Mouse (Mus musculus) brain, adult 2 months (tissue): ENCODE results near the gene Stxbp1.
A peak's percentile ranks its signal among the peaks of the same experiment; 100 is the strongest.

Source experiments
- DNase-seq: peaks from one replicate; pipeline ENCODE4 v3.0.0; 2011; ENCODE audit warnings: low read depth, low spot score

Stxbp1 gene

DNA sequence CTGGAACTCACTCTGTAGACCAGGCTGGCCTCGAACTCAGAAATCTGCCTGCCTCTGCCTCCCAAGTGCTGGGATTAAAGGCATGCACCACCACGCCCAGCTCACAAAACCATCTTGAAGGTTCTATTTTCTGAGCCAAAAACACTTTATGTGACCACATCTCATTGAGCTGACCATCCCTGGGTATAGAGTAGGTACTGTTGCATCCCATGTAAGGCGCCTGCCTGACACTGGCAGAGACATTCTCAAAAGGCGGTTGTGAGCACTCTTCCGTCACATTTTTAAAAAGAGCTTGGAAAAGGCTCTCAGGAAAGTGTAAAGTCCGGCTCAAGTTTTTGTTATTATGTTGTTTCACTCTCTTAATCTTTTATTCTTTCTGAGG lies 90.4 kb downstream of the Stxbp1 start:
- no peak for DNase-seq

- DNase-seq = no peak
These were observed 94.9 kb downstream of the Stxbp1 start for GRCm38 (mm10) chr2:32752181-32752580.

DNA sequence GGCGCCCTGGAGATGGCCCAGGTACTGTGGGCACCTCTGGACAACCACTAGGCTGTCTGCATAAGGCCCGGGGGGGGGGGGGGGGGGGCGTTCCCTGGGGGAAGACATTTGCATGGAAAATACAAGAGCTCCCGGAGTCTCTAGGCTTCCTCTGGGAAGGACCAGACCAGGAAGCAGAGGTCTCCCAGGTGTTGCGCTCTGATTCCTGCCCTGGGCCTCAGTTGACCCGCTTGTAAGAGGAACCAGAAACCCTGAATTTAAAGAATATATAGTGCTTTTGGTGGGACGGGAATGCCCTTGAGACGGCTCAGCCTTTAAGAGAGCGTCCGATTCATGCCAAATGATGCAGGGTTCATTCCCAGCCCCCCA lies 95.4 kb downstream of the Stxbp1 start:
- DNase-seq = no peak

DNA sequence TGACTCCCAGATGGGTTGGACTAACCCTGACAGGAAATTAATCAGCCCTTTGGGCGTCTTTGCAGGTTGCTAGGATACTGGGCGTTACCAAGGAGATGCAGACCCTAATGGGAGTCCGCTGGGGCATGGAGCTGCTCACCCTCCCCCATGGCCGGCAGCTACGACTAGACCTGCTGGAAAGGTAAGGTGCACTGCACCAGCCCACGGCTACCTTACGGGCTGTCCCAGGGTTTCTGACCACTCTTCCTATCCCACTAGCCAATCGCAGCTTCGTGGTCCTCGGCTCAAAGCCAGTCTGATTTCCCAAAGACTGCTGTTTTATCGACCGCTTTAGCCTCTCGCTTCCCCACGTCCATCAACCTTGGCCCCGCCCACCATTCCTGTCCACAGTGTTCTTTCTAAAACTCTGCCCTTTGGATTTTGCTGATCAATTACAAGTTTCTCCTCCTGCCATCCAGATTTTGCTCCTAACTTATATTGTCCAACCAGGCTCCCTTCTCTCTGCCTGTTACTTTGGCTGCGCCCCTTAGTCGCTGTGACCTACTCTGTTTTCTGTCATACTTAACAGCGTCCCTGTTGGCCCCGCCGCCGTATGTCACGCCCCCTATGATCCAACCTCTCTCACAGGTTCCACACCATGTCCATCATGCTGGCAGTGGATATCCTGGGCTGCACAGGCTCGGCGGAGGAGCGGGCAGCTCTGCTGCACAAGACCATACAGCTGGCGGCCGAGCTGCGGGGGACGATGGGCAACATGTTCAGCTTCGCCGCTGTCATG lies 96.0 kb downstream of the Stxbp1 start:
- no peak for DNase-seq

GRCm38 (mm10) chr2:32750199-32750598 lies 96.8 kb downstream of the Stxbp1 start:
- DNase-seq = no peak

DNA sequence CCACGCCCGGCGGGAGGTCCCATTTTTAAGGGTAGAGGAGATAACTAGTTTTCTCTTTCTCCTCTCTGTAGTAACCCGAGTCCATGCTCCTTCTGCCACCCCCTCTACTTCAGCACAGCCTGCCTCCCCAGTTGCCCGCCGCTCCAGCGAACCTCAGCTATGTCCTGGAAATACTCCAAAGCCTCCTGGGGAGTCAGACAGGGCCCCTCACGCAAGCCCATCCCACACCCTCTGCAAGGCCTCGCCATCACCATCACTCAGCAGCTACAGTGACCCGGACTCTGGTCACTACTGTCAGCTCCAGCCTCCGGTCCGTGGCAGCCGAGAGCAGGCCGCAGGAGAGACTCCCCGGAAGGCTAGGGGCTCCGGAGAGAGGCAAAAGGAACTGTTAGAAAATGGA lies 98.0 kb downstream of the Stxbp1 start:
- no peak for DNase-seq

DNA sequence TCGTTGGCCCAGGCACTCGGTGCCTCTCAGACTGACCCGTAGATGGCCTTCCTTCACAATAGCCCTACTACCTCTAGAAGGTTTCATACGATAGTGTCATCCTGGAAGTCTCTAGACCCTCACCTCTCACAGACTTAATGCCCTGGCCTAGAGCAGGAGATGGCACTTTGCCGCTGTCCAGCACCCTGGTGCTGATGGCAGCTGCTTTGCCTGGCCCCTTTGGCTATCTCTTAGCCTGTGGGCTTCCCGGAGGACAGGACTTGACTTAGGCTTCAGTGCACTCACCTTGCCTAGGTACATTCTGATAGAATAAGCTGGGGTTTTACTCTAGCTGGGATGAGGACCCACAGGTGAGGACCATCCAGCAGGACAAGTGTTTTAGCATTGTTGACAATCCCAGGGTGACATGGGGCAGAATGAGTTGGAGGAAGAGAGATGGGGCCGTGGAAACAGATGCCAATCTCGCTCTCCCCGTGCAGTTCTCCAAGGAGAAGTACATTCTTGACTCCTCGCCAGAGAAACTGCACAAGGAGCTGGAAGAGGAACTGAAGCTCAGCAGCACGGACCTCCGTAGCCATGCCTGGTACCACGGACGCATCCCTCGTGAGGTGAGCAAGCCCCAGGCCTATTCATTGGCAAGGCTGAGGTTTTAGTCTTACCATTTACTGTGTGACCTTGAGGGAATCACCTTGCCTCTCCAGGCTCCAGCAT lies 102.6 kb downstream of the Stxbp1 start:
- DNase-seq = peak; percentile 42

DNA sequence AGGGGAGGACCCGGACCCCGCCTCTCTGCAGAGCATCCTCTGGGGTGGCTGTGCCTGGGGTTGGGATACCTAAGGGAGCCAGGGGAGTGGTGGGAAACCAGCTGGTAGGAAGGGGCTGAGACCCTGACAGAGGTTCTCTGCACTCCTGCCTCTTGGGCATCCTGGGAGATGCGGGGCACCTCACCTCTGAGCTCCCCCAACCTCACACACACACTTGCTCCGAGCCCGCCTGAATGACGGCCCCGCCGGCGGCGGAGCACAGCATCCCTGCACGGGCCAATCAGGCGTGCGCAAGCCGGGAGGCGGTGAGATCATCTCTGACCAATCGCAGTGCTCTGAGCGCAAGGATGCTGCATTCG lies 104.9 kb downstream of the Stxbp1 start:
- peak; percentile 97 for DNase-seq

DNA sequence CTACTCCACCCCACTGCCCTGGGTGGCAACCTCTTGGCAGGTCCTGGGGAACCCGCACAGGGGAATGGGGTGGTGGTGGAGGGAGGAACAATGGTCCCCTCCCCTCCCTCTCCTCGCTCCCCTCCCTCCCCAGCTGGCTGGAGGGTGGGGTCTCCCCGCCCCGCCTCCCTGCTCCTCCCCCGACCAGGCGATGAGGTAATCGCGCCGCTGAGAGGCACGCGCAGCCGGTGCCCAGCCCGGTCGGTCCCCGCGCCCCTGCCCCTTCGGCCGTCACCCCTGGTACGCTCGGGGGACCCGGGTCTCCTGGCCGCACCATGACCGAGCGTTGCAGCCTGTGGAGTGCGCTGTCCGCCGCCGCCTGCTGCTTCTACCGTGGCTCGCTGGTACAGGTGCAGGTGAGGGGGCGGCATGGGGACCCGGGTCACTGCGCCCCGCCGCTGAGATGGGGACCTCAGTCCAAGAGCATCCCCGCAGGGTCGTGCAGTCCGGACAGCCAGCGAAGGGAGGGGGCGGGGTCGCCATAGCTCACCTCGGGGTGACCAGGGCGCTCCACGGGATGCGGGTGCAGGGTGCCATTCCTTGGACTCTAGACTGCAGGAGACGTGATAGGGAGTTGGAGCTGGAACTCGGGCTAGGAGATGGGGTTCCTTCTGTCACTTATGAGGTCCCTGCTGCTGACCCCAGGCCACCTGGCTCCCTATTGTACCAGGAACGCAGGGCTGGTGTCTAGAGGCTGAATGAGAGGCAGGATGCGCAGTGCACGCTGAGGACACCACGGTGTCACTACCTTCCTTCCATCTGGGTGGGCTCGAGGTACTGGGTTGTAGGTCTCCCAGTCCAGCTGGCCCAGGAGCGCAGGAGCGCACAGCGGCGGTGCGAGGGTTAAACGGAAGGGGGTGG lies 105.5 kb downstream of the Stxbp1 start:
- peak; percentile 83 for DNase-seq

- DNase-seq = no peak
These were observed 106.2 kb downstream of the Stxbp1 start, which contains the start of gene 6330409D20Rik for GRCm38 (mm10) chr2:32740916-32741272. Gene 6330409D20Rik, minus strand, starts transcription at chr2:32741016.

GRCm38 (mm10) chr2:32739311-32739710 lies 107.7 kb downstream of the Stxbp1 start:
- DNase-seq = no peak
